Mouse (Mus musculus) liver, adult 2 months (tissue): Measurements from ENCODE around the gene Jsrp1. TPM values are rescaled to one million over a fixed set of nuclear protein-coding genes. Genes with fewer than 3 reads are reported as not detected.
"Not testable (repeated sequence)": the region's sequence is repeated elsewhere in the genome, so short reads cannot be mapped to it uniquely, and the experiment has no call there.

Source experiments
- DNase-seq: peaks from one replicate; pipeline ENCODE4 v3.0.0-alpha.2; 2011; ENCODE audit warnings: low read depth, low spot score; ENCODE audit errors: extremely low read depth
- H3K27ac ChIP-seq: fragments of 200-500 bp; replicated peaks from 2 replicates; pipeline ENCODE4 v1.5.1; 2012; ENCODE audit warnings: low read depth, mild to moderate bottlenecking, control low read depth, inconsistent platforms, low read length; ENCODE audit not compliant: insufficient read depth
- H3K27me3 ChIP-seq: fragments of 200-500 bp; 2 replicates; pipeline ENCODE4 v1.6.1; 2012; ENCODE audit warnings: mild to moderate bottlenecking, moderate library complexity, low read length, inconsistent platforms; ENCODE audit not compliant: control insufficient read depth, insufficient read depth
- H3K36me3 ChIP-seq: fragments of 200-500 bp; 2 replicates; pipeline ENCODE4 v1.6.1; 2012; ENCODE audit warnings: low read length, inconsistent platforms; ENCODE audit not compliant: control insufficient read depth, insufficient read depth
- H3K4me1 ChIP-seq: fragments of 200-500 bp; 2 replicates; pipeline ENCODE4 v1.6.1; 2011; ENCODE audit warnings: low read length; ENCODE audit not compliant: control insufficient read depth, insufficient read depth
- H3K4me3 ChIP-seq: fragments of 200-500 bp; 2 replicates; pipeline ENCODE4 v1.5.1; 2011; ENCODE audit warnings: low read depth, mild to moderate bottlenecking, control low read depth, low read length, moderate library complexity; ENCODE audit not compliant: insufficient read depth
- H3K79me2 ChIP-seq: fragments of 200-500 bp; 2 replicates; pipeline ENCODE4 v1.6.1; 2012; ENCODE audit warnings: inconsistent platforms, mild to moderate bottlenecking, low read length, moderate library complexity; ENCODE audit not compliant: control insufficient read depth, insufficient read depth
- H3K9ac ChIP-seq: fragments of 200-500 bp; 2 replicates; pipeline ENCODE4 v1.6.1; 2012; ENCODE audit warnings: low read depth, mild to moderate bottlenecking, control low read depth, inconsistent platforms, low read length
- CTCF ChIP-seq: fragments of 200-500 bp; IDR thresholded peaks from 2 replicates; pipeline ENCODE4 v1.5.1; 2011; ENCODE audit warnings: low read depth, low read length, control low read depth
- POLR2A ChIP-seq: fragments of 200-500 bp; IDR thresholded peaks from 2 replicates; pipeline ENCODE4 v1.6.1; 2011; ENCODE audit warnings: low read length, control low read depth; ENCODE audit not compliant: insufficient read depth; ENCODE audit errors: extremely low read depth
- WGBS: fragments of 180-500 bp; shearing (Covaris S2); methylation state at CpG from one replicate; pipeline ENCODE4 v1.1.7; 2018; 5-methylcytosine and 5-hydroxymethylcytosine counted together
- polyA plus RNA-seq: library from polyadenylated mRNA; depleted of rRNA; stranded (reverse); fragments of >200 nt; gene quantifications from 2 replicates; pipeline ENCODE4 v1.2.3, GENCODE M21; 2012
- total RNA-seq: library from RNA; depleted of rRNA; stranded (reverse); fragments of >200 nt; gene quantifications from 2 replicates; pipeline ENCODE4 v1.2.3, GENCODE M21; 2014

Gene Jsrp1
- total and polyA plus RNA-seq, 2 experiments = not detected

DNA sequence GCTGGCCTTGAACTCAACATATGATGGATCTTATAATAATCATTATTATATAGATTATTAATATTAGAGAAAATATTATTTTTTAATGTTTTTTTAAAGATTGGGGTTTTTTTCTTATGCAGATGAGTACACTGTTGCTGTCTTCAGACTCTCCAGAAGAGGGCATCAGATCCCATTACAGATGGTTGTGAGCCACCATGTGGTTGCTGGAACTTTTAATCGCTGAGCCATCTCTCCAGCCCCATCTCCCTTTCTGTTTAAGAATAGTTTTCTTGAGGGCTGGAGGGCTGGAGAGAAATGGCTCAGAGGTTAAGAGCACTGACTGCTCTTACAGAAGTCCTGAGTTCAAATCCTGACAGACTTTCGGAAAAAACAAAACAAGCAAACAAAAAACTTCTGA is 8.7 kb upstream of the Jsrp1 start:
- TF ChIP-seq POLR2A (no peak), CTCF (0 out of 2 replicates have a peak, but pooled peaks have one; percentile 13)
- H3K27ac ChIP-seq = no peak overlapping the region
- DNase-seq = peak; percentile 31
- peaks cover 16% of the 10 kb centered on the region for H3K4me1 ChIP-seq
- WGBS = 45% methylated on average over 2 of the region's 2 CpGs
- no peaks in the 10 kb centered on the region for H3K36me3 ChIP-seq
- no peak overlapping the region for H3K9ac ChIP-seq
- peaks cover 4% of the 10 kb centered on the region; the same call in 1 of the 2 replicates for H3K79me2 ChIP-seq
- H3K4me3 ChIP-seq = no peak overlapping the region
- no peaks in the 10 kb centered on the region for H3K27me3 ChIP-seq

DNA sequence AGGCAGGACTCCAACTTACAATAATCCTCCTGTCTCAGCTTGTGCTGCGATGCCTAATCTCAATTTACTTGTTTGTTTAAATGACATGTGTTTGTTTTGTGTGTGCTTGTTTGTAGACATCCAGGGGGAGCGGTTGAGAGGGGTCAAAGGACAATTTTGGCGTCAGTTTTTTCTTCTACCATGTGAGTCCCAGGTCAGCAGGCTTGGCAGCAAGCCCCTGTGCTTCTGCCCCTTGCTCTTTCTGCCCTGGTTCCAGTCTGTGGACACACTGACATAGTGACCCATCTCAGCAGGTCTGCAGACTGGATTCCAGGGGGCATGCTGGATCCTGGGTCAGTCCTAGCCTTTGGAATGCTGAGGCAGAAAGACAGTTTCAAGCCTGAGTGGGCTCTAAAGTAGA is 6.1 kb upstream of the Jsrp1 start:
- H3K9ac ChIP-seq = no peak overlapping the region
- H3K27me3 ChIP-seq = no peaks in the 10 kb centered on the region
- peak overlapping the region; percentile 65 for H3K27ac ChIP-seq
- DNase-seq = peak; percentile 98
- H3K36me3 ChIP-seq = no peaks in the 10 kb centered on the region
- no peaks in the 10 kb centered on the region for H3K79me2 ChIP-seq
- 10% methylated on average over 3 of the region's 3 CpGs for WGBS
- peaks cover 12% of the 10 kb centered on the region for H3K4me1 ChIP-seq
- TF ChIP-seq POLR2A (no peak), CTCF (no peak)
- H3K4me3 ChIP-seq = no peak overlapping the region

DNA sequence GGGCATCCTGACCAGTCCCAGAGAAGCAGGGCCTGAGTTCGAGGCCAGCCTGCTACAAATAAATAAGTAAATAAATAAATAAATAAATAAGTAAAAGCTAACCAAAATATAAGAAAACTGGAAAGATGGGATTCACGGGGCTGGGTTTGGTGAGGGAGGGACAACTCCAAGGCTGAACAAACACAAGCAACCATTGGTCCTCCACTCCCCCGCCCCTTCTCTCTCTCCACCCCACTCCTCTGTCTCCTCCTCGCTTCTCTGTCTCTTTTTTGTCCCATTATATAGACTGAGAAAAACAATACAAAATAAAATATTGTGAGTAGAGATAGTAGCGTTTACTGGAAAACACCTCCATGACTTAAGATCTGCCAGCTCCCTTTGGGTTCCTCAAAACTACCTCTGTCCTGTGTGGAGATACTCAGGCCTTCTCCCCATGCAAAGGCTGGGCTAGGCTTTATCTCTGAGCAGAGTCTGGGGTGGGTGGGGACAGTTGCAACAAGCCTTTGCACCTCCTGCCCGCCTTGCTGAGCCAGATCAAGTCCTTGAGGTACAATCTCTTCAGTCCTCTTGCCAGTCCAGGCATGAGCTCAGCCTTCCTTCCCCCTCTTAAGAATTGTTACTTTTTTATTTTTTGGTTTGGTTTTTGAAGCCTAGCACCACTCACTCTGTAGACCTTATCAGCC is 5.4 kb upstream of the Jsrp1 start:
- DNase-seq = peak; percentile 70
- peak overlapping the region; percentile 65 for H3K27ac ChIP-seq
- peaks cover 7% of the 10 kb centered on the region; the same call in 1 of the 2 replicates for H3K4me1 ChIP-seq
- TF ChIP-seq CTCF (no peak), POLR2A (no peak)
- WGBS = 43% methylated on average over 6 of the region's 6 CpGs
- no peaks in the 10 kb centered on the region for H3K27me3 ChIP-seq
- no peak overlapping the region for H3K9ac ChIP-seq
- no peaks in the 10 kb centered on the region for H3K36me3 ChIP-seq
- no peaks in the 10 kb centered on the region for H3K79me2 ChIP-seq
- H3K4me3 ChIP-seq = no peak overlapping the region

DNA sequence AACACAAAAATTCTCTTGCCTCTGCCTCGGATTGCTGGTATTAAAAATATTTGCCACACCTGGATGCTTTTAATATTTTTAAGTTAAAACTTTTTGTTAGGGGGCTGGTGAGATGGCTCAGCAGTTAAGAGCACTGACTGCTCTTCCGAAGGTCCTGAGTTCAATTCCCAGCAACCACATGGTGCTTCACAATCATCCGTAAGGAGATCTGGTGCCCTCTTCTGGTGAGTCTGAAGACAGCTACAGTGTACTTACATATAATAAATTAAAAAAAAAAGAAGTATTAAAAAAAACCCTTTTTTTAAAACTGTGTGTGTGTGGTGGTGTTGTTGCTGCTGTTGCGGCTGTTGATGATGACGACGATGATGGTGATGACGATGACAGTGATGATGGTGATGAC is 4.7 kb upstream of the Jsrp1 start:
- 89% methylated on average over 7 of the region's 7 CpGs for WGBS
- DNase-seq = peak; percentile 44
- H3K4me3 ChIP-seq, H3K4me1 ChIP-seq, H3K27me3 ChIP-seq, H3K9ac ChIP-seq, H3K36me3 ChIP-seq, H3K79me2 ChIP-seq, H3K27ac ChIP-seq: not testable (repeated sequence)

DNA sequence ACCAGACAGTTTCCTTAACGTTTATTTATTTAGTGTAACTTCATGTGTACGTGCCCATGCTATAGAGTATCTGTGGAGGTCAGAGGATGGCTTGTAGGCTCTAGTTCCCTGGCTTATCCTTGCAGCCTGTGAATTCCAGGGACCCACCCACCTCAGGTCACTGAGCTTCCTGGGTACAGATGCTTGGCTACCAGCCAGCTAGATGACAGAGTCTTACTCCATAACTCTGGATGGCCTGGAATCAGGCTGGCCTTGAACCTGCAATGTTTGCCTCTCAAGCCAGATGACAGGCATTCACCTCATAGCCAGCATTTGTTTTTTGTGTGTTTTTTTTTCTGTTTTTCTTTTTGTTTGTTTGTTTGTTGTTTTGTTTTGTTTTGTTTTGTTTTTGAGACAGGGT is 3.9 kb upstream of the Jsrp1 start:
- H3K79me2 ChIP-seq = no peaks in the 10 kb centered on the region
- no peaks in the 10 kb centered on the region for H3K27me3 ChIP-seq
- no peak for TF ChIP-seq POLR2A
- TF ChIP-seq CTCF = no peak
- H3K4me3 ChIP-seq = no peak overlapping the region
- H3K36me3 ChIP-seq = no peaks in the 10 kb centered on the region
- no peak overlapping the region for H3K9ac ChIP-seq
- 58% methylated on average over 2 of the region's 2 CpGs for WGBS
- peaks cover 6% of the 10 kb centered on the region; the same call in 1 of the 2 replicates for H3K4me1 ChIP-seq
- no peak overlapping the region for H3K27ac ChIP-seq
- DNase-seq = peak; percentile 66

DNA sequence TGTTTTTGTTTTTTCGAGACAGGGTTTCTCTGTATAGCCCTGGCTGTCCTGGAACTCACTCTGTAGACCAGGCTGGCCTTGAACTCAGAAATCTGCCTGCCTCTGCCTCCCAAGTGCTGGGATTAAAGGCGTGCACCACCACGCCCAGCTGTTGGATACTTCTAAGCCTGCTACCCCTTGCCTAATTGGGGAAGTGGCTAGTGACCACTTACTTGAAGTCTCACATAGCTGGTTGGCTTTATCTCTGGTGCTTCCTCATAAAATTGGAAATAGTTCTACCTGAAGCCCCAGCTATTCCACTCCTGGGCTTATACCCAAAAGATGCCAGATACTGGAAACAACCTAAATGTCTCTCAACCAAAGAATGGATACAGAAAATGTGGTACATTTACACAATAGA is 3.0 kb upstream of the Jsrp1 start:
- WGBS = 88% methylated on average over 3 of the region's 3 CpGs
- H3K36me3 ChIP-seq, H3K27ac ChIP-seq, DNase-seq, H3K79me2 ChIP-seq, H3K9ac ChIP-seq, H3K4me3 ChIP-seq, H3K4me1 ChIP-seq, H3K27me3 ChIP-seq: not testable (repeated sequence)
